Mouse (Mus musculus) right cerebral cortex, adult 18-20 months (tissue): ENCODE measurements around the gene Olfr937.

ENCODE experiments used
- DNase-seq: peaks from one replicate; pipeline ENCODE4 v3.0.0; 2022; ENCODE audit warnings: mixed read lengths

Olfr937 gene

GRCm38 (mm10) chr9:39064851-39065250 lies at the start of gene Olfr937:
Gene Olfr937 (minus strand): TSS chr9:39064951.
- DNase-seq, result no peak

DNA sequence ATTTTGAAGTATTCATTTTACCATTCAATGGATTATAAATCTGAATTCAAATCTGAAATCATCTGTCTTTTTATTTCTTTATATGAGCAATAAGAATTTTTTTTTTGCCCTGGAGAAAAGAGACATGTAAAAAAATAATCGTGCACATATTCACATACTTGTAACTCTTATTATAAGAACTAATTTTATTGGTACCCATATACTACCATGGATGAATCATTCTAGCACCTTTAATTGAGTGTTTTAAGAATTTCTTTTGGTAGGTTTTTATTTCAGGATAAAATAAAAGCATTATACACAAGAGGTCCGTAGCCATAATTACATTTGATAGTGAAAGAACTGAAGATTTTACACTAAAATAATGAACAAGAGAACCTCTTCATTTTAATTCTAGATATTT lies 14.0 kb upstream of the Olfr937 start, which contains the start of gene Olfr938:
Gene Olfr938 (minus strand): TSS at position 101 of the 400 bp plus-strand sequence.
- DNase-seq, result no peak

- no peak for DNase-seq
These were observed 41.5 kb downstream of the Olfr937 start, which contains the start of gene Olfr146 for GRCm38 (mm10) chr9:39023277-39023676. Gene Olfr146 (minus strand): TSS chr9:39023377.
